Mouse (Mus musculus) intestine, postnatal 0 days (tissue): ENCODE results near the gene Gpsm2. TPM values are rescaled to one million over a fixed set of nuclear protein-coding genes. Genes with fewer than 3 reads are reported as not detected.

Experiments used
- ATAC-seq: fragments of 200-750 bp; cut with Nextera tagmentation; 2 replicates; pipeline ENCODE4 v1.8.0; 2017; ENCODE audit warnings: mild to moderate bottlenecking, moderate TSS enrichment, moderate library complexity
- H3K27ac ChIP-seq: fragments of 300-500 bp; sonication (generic); 2 replicates; pipeline ENCODE4 v1.5.1; 2014; ENCODE audit warnings: mild to moderate bottlenecking, low read depth, low read length, moderate library complexity
- H3K27me3 ChIP-seq: fragments of 300-500 bp; sonication (generic); replicated peaks from 2 replicates; pipeline ENCODE4 v1.6.1; 2014; ENCODE audit warnings: low read length, mixed read lengths; ENCODE audit not compliant: control insufficient read depth, insufficient read depth
- H3K36me3 ChIP-seq: fragments of 300-500 bp; sonication (generic); 2 replicates; pipeline ENCODE4 v1.6.1; 2014; ENCODE audit warnings: mild to moderate bottlenecking, moderate library complexity; ENCODE audit not compliant: control insufficient read depth, insufficient read depth
- H3K4me1 ChIP-seq: fragments of 300-500 bp; sonication (generic); replicated peaks from 2 replicates; pipeline ENCODE4 v1.6.1; 2014; ENCODE audit warnings: antibody characterized with exemption, low read length, mixed read lengths; ENCODE audit not compliant: control insufficient read depth, insufficient read depth
- H3K4me2 ChIP-seq: fragments of 300-500 bp; sonication (generic); replicated peaks from 2 replicates; pipeline ENCODE4 v1.6.1; 2014; ENCODE audit warnings: low read depth, mild to moderate bottlenecking, moderate library complexity
- H3K4me3 ChIP-seq: fragments of 300-500 bp; sonication (generic); 2 replicates; pipeline ENCODE4 v1.5.1; 2014; ENCODE audit warnings: low read depth, low read length
- H3K9ac ChIP-seq: fragments of 300-500 bp; sonication (generic); 2 replicates; pipeline ENCODE4 v1.6.1; 2014; ENCODE audit warnings: mild to moderate bottlenecking, low read depth, low read length
- H3K9me3 ChIP-seq: fragments of 300-500 bp; sonication (generic); 2 replicates; pipeline ENCODE4 v1.6.1; 2016; ENCODE audit warnings: mixed run types; ENCODE audit not compliant: control insufficient read depth
- CTCF ChIP-seq: sonication (generic); IDR thresholded peaks from 2 replicates; pipeline ENCODE4 v1.5.1; 2016; ENCODE audit warnings: low read depth, mild to moderate bottlenecking, control low read depth, antibody characterized with exemption, moderate library complexity
- WGBS: fragments of 180-500 bp; shearing (Covaris S2); extraction: QIAGEN DNeasy Blood & Tissue Kit; methylation state at CpG from one replicate; pipeline ENCODE4 v1.1.7; 2014; 5-methylcytosine and 5-hydroxymethylcytosine counted together
- polyA plus RNA-seq: library from polyadenylated mRNA; unstranded; fragments of >200 nt; fragmentation: Nextera tagmentation; extraction: Ambion mirVana; gene quantifications from 2 replicates; pipeline ENCODE4 v1.2.1, GENCODE M21; 2015

Gpsm2 gene
- polyA plus RNA-seq, 1 experiment from 2014 or later, result 27.8 TPM

GRCm38 (mm10) chr3:108644856-108645255 lies 77.3 kb downstream of the Gpsm2 start:
- ATAC-seq, result no peak
- Histone ChIP-seq H3K4me1 (no peaks in the 10 kb centered on the region), H3K36me3 (0 out of 2 replicates have a peak, but pooled peaks cover 3% of the 10 kb centered on the region), H3K27ac (no peak overlapping the region), H3K4me3 (no peak overlapping the region), H3K9ac (no peak overlapping the region), H3K9me3 (no peaks in the 10 kb centered on the region), H3K4me2 (no peak overlapping the region), H3K27me3 (no peaks in the 10 kb centered on the region)
- WGBS, result 84% methylated on average over 3 of the region's 3 CpGs
- TF ChIP-seq CTCF, result no peak

- Histone ChIP-seq H3K9me3 (no peaks in the 10 kb centered on the region), H3K27ac (no peak overlapping the region), H3K27me3 (no peaks in the 10 kb centered on the region), H3K36me3 (peaks cover 8% of the 10 kb centered on the region; the same call in 1 of the 2 replicates), H3K4me1 (no peaks in the 10 kb centered on the region), H3K4me2 (no peak overlapping the region), H3K4me3 (no peak overlapping the region), H3K9ac (no peak overlapping the region)
- TF ChIP-seq CTCF, result no peak
- WGBS, result 50% methylated on average over 4 of the region's 4 CpGs
- ATAC-seq, result peak; percentile 79
Measured at GRCm38 (mm10) chr3:108640998-108641397, 81.1 kb downstream of the Gpsm2 start.

GRCm38 (mm10) chr3:108639412-108639811 lies 82.7 kb downstream of the Gpsm2 start:
- no peaks in the 10 kb centered on the region for H3K4me1 ChIP-seq
- peaks cover 8% of the 10 kb centered on the region; the same call in 1 of the 2 replicates for H3K36me3 ChIP-seq
- TF ChIP-seq CTCF, result peak; percentile 59
- H3K27me3 ChIP-seq, result no peaks in the 10 kb centered on the region
- H3K4me3 ChIP-seq, result no peak overlapping the region
- no peak overlapping the region for H3K4me2 ChIP-seq
- no peak overlapping the region for H3K9ac ChIP-seq
- no peak for ATAC-seq
- WGBS, result 72% methylated on average over 4 of the region's 4 CpGs
- H3K9me3 ChIP-seq, result no peaks in the 10 kb centered on the region
- H3K27ac ChIP-seq, result no peak overlapping the region

GRCm38 (mm10) chr3:108634761-108635160 lies 87.3 kb downstream of the Gpsm2 start:
- Histone ChIP-seq H3K27me3 (no peaks in the 10 kb centered on the region), H3K4me2 (no peak overlapping the region), H3K4me1 (no peaks in the 10 kb centered on the region), H3K36me3 (peaks cover 5% of the 10 kb centered on the region; the same call in 1 of the 2 replicates), H3K4me3 (no peak overlapping the region), H3K9ac (no peak overlapping the region), H3K9me3 (no peaks in the 10 kb centered on the region), H3K27ac (no peak overlapping the region)
- ATAC-seq, result no peak
- no peak for TF ChIP-seq CTCF
- WGBS, result 75% methylated on average over 5 of the region's 5 CpGs

Other genes with a start within 250 kb of the Gpsm2 start
- not detected in 2 replicates for gene 1700013F07Rik, start 188.2 kb downstream of the Gpsm2 start, polyA plus RNA-seq
- 8.6 and 10.8 TPM in 2 replicates for gene 5330417C22Rik, start 185.8 kb downstream of the Gpsm2 start, polyA plus RNA-seq
- gene Tmem167b, start 159.8 kb downstream of the Gpsm2 start, polyA plus RNA-seq, result 27.5 and 27.9 TPM in 2 replicates
- gene Taf13, start 150.6 kb downstream of the Gpsm2 start, polyA plus RNA-seq, result 29.9 and 30.4 TPM in 2 replicates
- 2.9 and 3.0 TPM in 2 replicates for gene Wdr47, start 131.0 kb downstream of the Gpsm2 start, polyA plus RNA-seq
- gene Clcc1, start 68.4 kb downstream of the Gpsm2 start, polyA plus RNA-seq, result 43.5 and 45.6 TPM in 2 replicates
- gene Aknad1, start 17.3 kb upstream of the Gpsm2 start, polyA plus RNA-seq, result 0.14 and 0.16 TPM in 2 replicates
- gene Stxbp3, start 118.2 kb upstream of the Gpsm2 start, polyA plus RNA-seq, result 40.5 and 48.6 TPM in 2 replicates
- gene Fndc7, start 167.7 kb upstream of the Gpsm2 start, polyA plus RNA-seq, result 0.05 TPM in 1 of 2 replicates, not detected in the other
- 29.5 and 38.0 TPM in 2 replicates for gene Prpf38b, start 189.4 kb upstream of the Gpsm2 start, polyA plus RNA-seq
- 0.29 and 0.38 TPM in 2 replicates for gene Henmt1, start 217.6 kb upstream of the Gpsm2 start, polyA plus RNA-seq
- gene Gm9857, start 218.1 kb upstream of the Gpsm2 start, polyA plus RNA-seq, result not detected in 2 replicates